Mouse (Mus musculus) frontal cortex, postnatal 14 days (tissue): ENCODE measurements around the gene Drd2.
A peak's percentile ranks its signal among the peaks of the same experiment; 100 is the strongest.

ENCODE experiments used
- DNase-seq, 2 experiments: peaks; one replicate each; pipeline ENCODE4 v3.0.0; 2022; ENCODE audit warnings: low spot score in 2 of 2

The Drd2 gene

GRCm38 (mm10) chr9:49340136-49341043 is at the start of gene Drd2:
Drd2 (plus strand) TSS chr9:49340627.
- no peak for DNase-seq

DNA sequence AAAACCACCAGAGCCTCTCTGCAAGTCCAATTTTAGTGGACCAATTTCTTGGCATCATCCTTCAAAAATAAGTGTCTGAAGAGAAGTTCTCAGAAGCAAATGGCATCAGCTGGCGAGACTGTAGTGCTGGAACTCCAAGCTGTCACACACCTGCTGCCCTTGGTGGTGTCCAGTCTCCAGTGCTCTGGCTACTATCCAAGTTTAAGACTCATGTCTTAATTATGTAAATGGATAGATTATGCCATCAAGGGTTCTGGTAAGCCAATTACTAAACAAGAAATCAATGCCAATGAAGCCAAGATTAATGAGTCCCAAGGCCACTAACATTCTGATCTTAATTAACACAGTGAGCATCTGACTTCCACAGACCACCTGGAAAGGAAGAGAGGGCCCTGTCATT is 45.3 kb upstream of the Drd2 start:
- DNase-seq, result no peak

- DNase-seq, result peak in 1 of 2 experiments; percentile 19
Observed at GRCm38 (mm10) chr9:49307576-49307975, 32.9 kb upstream of the Drd2 start.

GRCm38 (mm10) chr9:49310821-49311220 is 29.6 kb upstream of the Drd2 start:
- no peak for DNase-seq

- no peak for DNase-seq
Observed at GRCm38 (mm10) chr9:49318638-49319037, 21.8 kb upstream of the Drd2 start.

GRCm38 (mm10) chr9:49341044-49341365 is 578 bp downstream of the Drd2 start:
- DNase-seq, result no peak

DNA sequence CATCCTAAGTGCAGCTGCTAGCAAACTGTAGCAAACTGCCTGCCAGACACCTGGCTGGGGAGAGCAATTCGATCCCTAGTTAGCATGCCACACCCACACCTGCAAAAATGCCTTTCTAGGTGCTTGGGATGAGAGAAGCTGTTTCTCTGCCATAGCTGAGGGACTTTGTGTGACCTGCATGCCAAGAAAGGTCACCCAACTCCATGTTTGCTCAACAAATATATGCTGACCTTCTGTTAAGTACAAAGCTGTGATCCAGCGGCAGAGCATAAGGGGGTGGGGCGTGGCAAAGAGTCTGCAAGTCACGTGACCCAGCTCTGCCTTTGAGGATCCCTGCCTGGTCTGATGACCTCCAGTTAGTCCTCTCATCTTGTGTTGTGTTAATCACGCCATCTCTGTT is 25.3 kb downstream of the Drd2 start:
- no peak for DNase-seq

GRCm38 (mm10) chr9:49373946-49374345 is 33.5 kb downstream of the Drd2 start:
- no peak for DNase-seq

GRCm38 (mm10) chr9:49379962-49380361 is 39.5 kb downstream of the Drd2 start:
- no peak for DNase-seq

GRCm38 (mm10) chr9:49384041-49384440 is 43.6 kb downstream of the Drd2 start:
- no peak for DNase-seq

GRCm38 (mm10) chr9:49384855-49385254 is 44.4 kb downstream of the Drd2 start:
- no peak for DNase-seq

- DNase-seq, result no peak
Observed at GRCm38 (mm10) chr9:49385301-49385700, 44.9 kb downstream of the Drd2 start.

GRCm38 (mm10) chr9:49386119-49386518 is 45.7 kb downstream of the Drd2 start:
- peak; percentile 15 to 24 for DNase-seq

DNA sequence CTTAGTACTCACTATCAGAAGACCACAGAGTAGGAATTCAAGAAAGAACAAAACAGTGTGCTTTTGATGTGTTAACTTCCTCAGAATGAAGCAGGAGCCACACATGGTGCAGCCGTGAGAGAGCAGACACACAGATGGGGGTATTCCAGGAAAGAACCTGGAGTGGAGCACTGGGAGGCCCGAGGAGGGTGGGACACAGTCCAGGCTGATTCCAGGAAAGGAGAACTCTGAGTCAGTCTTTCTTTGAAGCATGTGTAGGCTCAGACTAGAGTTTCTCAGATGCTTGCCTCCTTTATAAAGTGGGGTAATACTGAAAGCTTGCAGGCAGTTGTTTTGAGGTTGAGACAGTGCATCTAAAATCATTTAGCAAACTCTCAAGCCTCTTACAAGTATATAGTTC is 51.8 kb downstream of the Drd2 start:
- DNase-seq, result no peak

- DNase-seq, result no peak
Observed at GRCm38 (mm10) chr9:49396006-49396405, 55.6 kb downstream of the Drd2 start.

GRCm38 (mm10) chr9:49403711-49404110 is 63.3 kb downstream of the Drd2 start:
- DNase-seq, result no peak

GRCm38 (mm10) chr9:49407028-49407427 is 66.6 kb downstream of the Drd2 start:
- no peak for DNase-seq

- no peak for DNase-seq
Observed at GRCm38 (mm10) chr9:49410621-49411020, 70.2 kb downstream of the Drd2 start.

DNA sequence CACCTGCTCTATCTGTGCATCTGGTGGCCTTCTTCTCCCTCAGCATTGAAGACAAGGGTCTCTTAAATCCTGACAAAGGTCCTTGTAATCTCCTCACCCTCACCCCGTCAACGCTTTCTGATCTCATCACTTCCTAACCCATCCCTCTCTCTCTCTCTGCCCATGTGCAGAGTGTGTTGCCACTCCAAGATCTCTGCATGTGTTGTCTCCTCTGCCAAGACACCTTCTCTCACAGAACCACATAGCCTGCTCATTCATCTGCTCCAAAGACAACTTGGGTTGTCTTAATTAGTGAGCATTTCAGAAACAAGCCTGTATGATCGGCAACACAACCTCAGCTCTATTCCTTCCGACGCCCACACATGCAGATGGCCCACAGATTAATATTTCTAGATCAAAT is 83.4 kb downstream of the Drd2 start:
- DNase-seq, result no peak

DNA sequence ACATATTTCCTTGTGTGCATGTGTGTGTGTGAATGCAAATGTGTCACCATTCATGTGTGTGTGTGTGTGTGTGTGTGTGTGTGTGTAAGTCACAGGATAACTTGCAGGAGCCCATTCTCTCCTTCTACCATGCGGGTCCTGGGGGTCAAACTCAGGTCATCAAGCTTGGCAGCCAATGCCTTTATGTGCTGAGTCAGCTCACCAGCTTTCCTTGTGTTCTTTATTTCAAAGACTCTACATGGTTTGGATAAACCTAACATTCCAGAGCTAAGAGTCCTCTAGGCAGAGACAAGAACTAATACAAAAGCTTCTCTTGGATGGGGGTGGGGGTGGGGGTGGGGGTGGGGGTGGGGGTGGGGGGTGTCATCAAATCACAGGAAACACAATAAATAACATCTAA is 85.2 kb downstream of the Drd2 start:
- DNase-seq, result no peak

DNA sequence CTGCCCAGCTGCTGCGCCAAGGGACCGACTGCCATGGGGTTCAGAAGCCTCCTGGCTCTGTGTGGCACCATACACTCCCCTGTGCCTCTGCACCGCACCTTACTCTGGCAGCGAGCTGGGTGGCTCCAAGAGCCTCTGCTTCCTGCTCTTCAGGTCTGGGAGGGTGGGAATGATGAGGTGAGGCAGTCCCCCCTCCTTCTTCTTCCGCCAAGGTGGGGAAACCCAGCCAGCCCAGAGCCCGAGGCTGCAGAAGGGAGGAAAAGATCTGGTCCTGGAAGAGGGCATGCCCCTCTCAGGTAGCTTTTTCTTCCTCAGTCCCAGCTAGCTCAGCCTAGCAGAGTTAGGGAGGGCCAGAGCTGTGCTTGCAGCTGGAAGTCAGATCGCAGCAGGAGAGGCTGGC is 86.5 kb downstream of the Drd2 start, which contains the start of gene Ankk1:
Gene Ankk1, minus strand, starts transcription at position 101 of the 400 bp plus-strand sequence.
- DNase-seq, result no peak

DNA sequence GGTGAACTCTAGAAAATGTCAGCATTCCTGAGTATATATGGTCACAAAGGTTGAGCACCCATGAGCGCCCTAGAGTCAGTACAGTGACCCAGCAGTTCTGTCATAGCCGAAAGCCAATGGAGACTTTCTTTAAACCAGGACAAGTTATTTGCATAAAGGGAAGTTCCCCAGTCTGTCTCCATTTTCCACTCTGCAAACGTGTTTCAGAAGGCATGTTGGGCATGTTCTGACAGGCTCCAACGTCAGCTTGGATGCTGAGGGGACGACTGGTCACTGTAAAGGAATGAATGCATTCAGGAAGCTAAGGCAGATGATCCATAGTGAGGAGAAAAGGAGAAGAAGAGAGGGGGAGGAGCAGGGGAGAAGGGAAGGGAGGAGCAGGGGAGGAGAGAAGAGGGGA is 87.1 kb downstream of the Drd2 start:
- DNase-seq, result no peak

- no peak for DNase-seq
Observed at GRCm38 (mm10) chr9:49442621-49443020, 102.2 kb downstream of the Drd2 start.

- no peak for DNase-seq
Observed at GRCm38 (mm10) chr9:49450491-49450890, 110.1 kb downstream of the Drd2 start.
